Mouse (Mus musculus): ENCODE measurements around the gene Lrp6.

GRCm38 (mm10) chr6:134428455-134428854 lies 138.3 kb downstream of the Lrp6 start:
- TF ChIP-seq CTCF (IDR thresholded peaks at IDR 0.05; ENCODE audit: low read depth, low read length), result no peak
- no peak for TF ChIP-seq POLR2AphosphoS5 (IDR thresholded peaks at IDR 0.05; ENCODE audit: insufficient replicate concordance, low read depth, low read length)
- no peak for TF ChIP-seq GATA1 (IDR thresholded peaks at IDR 0.05; ENCODE audit: borderline replicate concordance, low read length)
- TF ChIP-seq TAL1 (conservative IDR thresholded peaks at IDR 0.05; ENCODE audit: low read depth, low read length), result no peak
- TF ChIP-seq GATA2 (IDR thresholded peaks at IDR 0.05; ENCODE audit: borderline replicate concordance, low read depth, low read length), result no peak
